Mouse (Mus musculus) midbrain, postnatal 0 days (tissue): ENCODE measurements around the gene Dab2. TPM values are rescaled to one million over a fixed set of nuclear protein-coding genes. Genes with fewer than 3 reads are reported as not detected.

Experiments
- ATAC-seq: fragments of 200-750 bp; cut with Nextera tagmentation; 2 replicates; pipeline ENCODE4 v1.8.0; 2017; ENCODE audit warnings: moderate number of reproducible peaks, mild to moderate bottlenecking, moderate TSS enrichment, moderate library complexity; ENCODE audit not compliant: low FRiP score
- DNase-seq: peaks from one replicate; pipeline ENCODE4 v3.0.0-alpha.2; 2015; ENCODE audit warnings: low spot score
- H3K27ac ChIP-seq: fragments of 300-500 bp; sonication (generic); 2 replicates; pipeline ENCODE4 v1.5.1; 2014; ENCODE audit warnings: low read depth, mild to moderate bottlenecking, low read length, mixed read lengths
- H3K27me3 ChIP-seq: fragments of 300-500 bp; sonication (generic); 2 replicates; pipeline ENCODE4 v1.6.1; 2014; ENCODE audit warnings: low read length, control low read depth, mixed read lengths; ENCODE audit not compliant: insufficient read depth
- H3K36me3 ChIP-seq: fragments of 300-500 bp; sonication (generic); 2 replicates; pipeline ENCODE4 v1.6.1; 2014; ENCODE audit warnings: low read length, control low read depth, mixed read lengths; ENCODE audit not compliant: insufficient read depth
- H3K4me1 ChIP-seq: fragments of 300-500 bp; sonication (generic); 2 replicates; pipeline ENCODE4 v1.6.1; 2014; ENCODE audit warnings: mild to moderate bottlenecking, control low read depth, antibody characterized with exemption, low read length, mixed read lengths; ENCODE audit not compliant: insufficient read depth
- H3K4me2 ChIP-seq: fragments of 300-500 bp; sonication (generic); 2 replicates; pipeline ENCODE4 v1.6.1; 2014; ENCODE audit warnings: low read depth, mild to moderate bottlenecking, low read length, mixed read lengths; ENCODE audit not compliant: poor library complexity, severe bottlenecking
- H3K4me3 ChIP-seq: fragments of 300-500 bp; sonication (generic); 2 replicates; pipeline ENCODE4 v1.5.1; 2014; ENCODE audit warnings: low read depth, mild to moderate bottlenecking, low read length, moderate library complexity
- H3K9ac ChIP-seq: fragments of 300-500 bp; sonication (generic); replicated peaks from 2 replicates; pipeline ENCODE4 v1.6.1; 2014; ENCODE audit warnings: mild to moderate bottlenecking, low read length, moderate library complexity, mixed read lengths; ENCODE audit not compliant: poor library complexity, severe bottlenecking
- H3K9me3 ChIP-seq: fragments of 300-500 bp; sonication (generic); 2 replicates; pipeline ENCODE4 v1.6.1; 2016; ENCODE audit warnings: low read length, control low read depth
- CTCF ChIP-seq: IDR thresholded peaks from 2 replicates; pipeline ENCODE4 v1.5.1; 2016; ENCODE audit warnings: antibody characterized with exemption, mild to moderate bottlenecking
- WGBS: fragments of 180-500 bp; shearing (Covaris S2); extraction: QIAGEN DNeasy Blood & Tissue Kit; methylation state at CpG from one replicate; pipeline ENCODE4 v1.1.7; 2014; 5-methylcytosine and 5-hydroxymethylcytosine counted together
- polyA plus RNA-seq: library from polyadenylated mRNA; unstranded; fragments of >200 nt; fragmentation: Nextera tagmentation; extraction: Ambion mirVana; gene quantifications from 2 replicates; pipeline ENCODE4 v1.2.1, GENCODE M21; 2015
- total RNA-seq: library from RNA; depleted of rRNA; stranded (reverse); fragments of >200 nt; gene quantifications from 2 replicates; pipeline ENCODE4 v1.2.3, GENCODE M21; 2014

The Dab2 gene
- total and polyA plus RNA-seq, 2 experiments from 2014 or later: 13.4 to 16.9 TPM

GRCm38 (mm10) chr15:6410161-6410560, 110.6 kb downstream of the Dab2 start:
- no peak overlapping the region for H3K27ac ChIP-seq
- no peak for ATAC-seq
- no peaks in the 10 kb centered on the region for H3K9me3 ChIP-seq
- no peaks in the 10 kb centered on the region for H3K4me1 ChIP-seq
- TF ChIP-seq CTCF: no peak
- no peaks in the 10 kb centered on the region for H3K36me3 ChIP-seq
- DNase-seq: no peak
- H3K9ac ChIP-seq: no peak overlapping the region
- 96% methylated on average over 3 of the region's 3 CpGs for WGBS
- no peak overlapping the region for H3K4me2 ChIP-seq
- H3K4me3 ChIP-seq: no peak overlapping the region
- H3K27me3 ChIP-seq: no peaks in the 10 kb centered on the region

- Histone ChIP-seq H3K27ac (no peak overlapping the region), H3K36me3 (no peaks in the 10 kb centered on the region), H3K4me2 (no peak overlapping the region), H3K27me3 (no peaks in the 10 kb centered on the region), H3K9ac (no peak overlapping the region), H3K9me3 (no peaks in the 10 kb centered on the region), H3K4me1 (no peaks in the 10 kb centered on the region), H3K4me3 (no peak overlapping the region)
- ATAC-seq (no peak), DNase-seq (no peak)
- TF ChIP-seq CTCF: no peak
- whole genome bisulfite sequencing: 93% methylated on average over 6 of the region's 6 CpGs
These were observed 111.7 kb downstream of the Dab2 start for GRCm38 (mm10) chr15:6411334-6411733.

GRCm38 (mm10) chr15:6415317-6415716, 115.7 kb downstream of the Dab2 start:
- Histone ChIP-seq H3K9ac (no peak overlapping the region), H3K9me3 (no peaks in the 10 kb centered on the region), H3K27ac (no peak overlapping the region), H3K4me3 (no peak overlapping the region), H3K36me3 (no peaks in the 10 kb centered on the region), H3K27me3 (no peaks in the 10 kb centered on the region), H3K4me1 (no peaks in the 10 kb centered on the region), H3K4me2 (no peak overlapping the region)
- DNase-seq (no peak), ATAC-seq (no peak)
- TF ChIP-seq CTCF: no peak
- WGBS: 96% methylated on average over 5 of the region's 5 CpGs

- H3K4me2 ChIP-seq: no peak overlapping the region
- H3K9me3 ChIP-seq: no peaks in the 10 kb centered on the region
- TF ChIP-seq CTCF: peak; percentile 36
- ATAC-seq (no peak; the same call in 1 of the 2 replicates), DNase-seq (peak; percentile 54)
- no peaks in the 10 kb centered on the region for H3K36me3 ChIP-seq
- H3K4me1 ChIP-seq: no peaks in the 10 kb centered on the region
- no peak overlapping the region for H3K4me3 ChIP-seq
- H3K27ac ChIP-seq: peak overlapping the region; percentile 32; the same call in 1 of the 2 replicates
- no peak overlapping the region for H3K9ac ChIP-seq
- no peaks in the 10 kb centered on the region for H3K27me3 ChIP-seq
- WGBS: 41% methylated on average over 7 of the region's 7 CpGs
These were observed 132.2 kb downstream of the Dab2 start for GRCm38 (mm10) chr15:6431777-6432176.

- Histone ChIP-seq H3K27ac (peak overlapping the region; percentile 32; the same call in 1 of the 2 replicates), H3K4me3 (no peak overlapping the region), H3K9ac (no peak overlapping the region), H3K9me3 (no peaks in the 10 kb centered on the region), H3K4me1 (no peaks in the 10 kb centered on the region), H3K36me3 (no peaks in the 10 kb centered on the region), H3K4me2 (no peak overlapping the region), H3K27me3 (no peaks in the 10 kb centered on the region)
- no peak for TF ChIP-seq CTCF
- ATAC-seq: peak; percentile 79
- 66% methylated on average over 7 of the region's 7 CpGs for WGBS
- DNase-seq: peak; percentile 80
These were observed 132.8 kb downstream of the Dab2 start for GRCm38 (mm10) chr15:6432411-6432810.

- Histone ChIP-seq H3K4me1 (no peaks in the 10 kb centered on the region), H3K9ac (no peak overlapping the region), H3K9me3 (no peaks in the 10 kb centered on the region), H3K27me3 (no peaks in the 10 kb centered on the region), H3K27ac (no peak overlapping the region), H3K4me3 (no peak overlapping the region), H3K36me3 (no peaks in the 10 kb centered on the region), H3K4me2 (no peak overlapping the region)
- ATAC-seq (no peak), DNase-seq (no peak)
- 92% methylated on average over 7 of the region's 7 CpGs for WGBS
- no peak for TF ChIP-seq CTCF
These were observed 135.7 kb downstream of the Dab2 start for GRCm38 (mm10) chr15:6435281-6435680.
